Mouse (Mus musculus) E14TG2a.4 (cell line): ENCODE measurements around the gene Dyrk2.

ENCODE experiments used
- H3K27me3 ChIP-seq: 2 replicates; pipeline ENCODE4 v1.6.1; 2014; ENCODE audit warnings: low read length, control low read depth; ENCODE audit not compliant: insufficient read depth
- H3K36me3 ChIP-seq: 2 replicates; pipeline ENCODE4 v1.6.1; 2014; ENCODE audit warnings: low read length, control low read depth; ENCODE audit not compliant: insufficient read depth
- H3K4me1 ChIP-seq: replicated peaks from 2 replicates; pipeline ENCODE4 v1.6.1; 2014; ENCODE audit warnings: low read depth, low read length, control low read depth
- H3K4me3 ChIP-seq: replicated peaks from 2 replicates; pipeline ENCODE4 v1.5.1; 2014; ENCODE audit warnings: mild to moderate bottlenecking, low read length
- H3K9me3 ChIP-seq: 2 replicates; pipeline ENCODE4 v1.6.1; 2014; ENCODE audit warnings: low read length, control low read depth
- CTCF ChIP-seq: conservative IDR thresholded peaks from 2 replicates; pipeline ENCODE4 v1.5.1; 2014; ENCODE audit warnings: low read length
- NANOG ChIP-seq: IDR thresholded peaks from 2 replicates; pipeline ENCODE4 v1.6.1; 2014; ENCODE audit warnings: borderline replicate concordance, low read length, mixed read lengths
- POU5F1 ChIP-seq: IDR thresholded peaks from 2 replicates; pipeline ENCODE4 v1.6.1; 2014; ENCODE audit warnings: low read length, borderline replicate concordance

Dyrk2 gene

DNA sequence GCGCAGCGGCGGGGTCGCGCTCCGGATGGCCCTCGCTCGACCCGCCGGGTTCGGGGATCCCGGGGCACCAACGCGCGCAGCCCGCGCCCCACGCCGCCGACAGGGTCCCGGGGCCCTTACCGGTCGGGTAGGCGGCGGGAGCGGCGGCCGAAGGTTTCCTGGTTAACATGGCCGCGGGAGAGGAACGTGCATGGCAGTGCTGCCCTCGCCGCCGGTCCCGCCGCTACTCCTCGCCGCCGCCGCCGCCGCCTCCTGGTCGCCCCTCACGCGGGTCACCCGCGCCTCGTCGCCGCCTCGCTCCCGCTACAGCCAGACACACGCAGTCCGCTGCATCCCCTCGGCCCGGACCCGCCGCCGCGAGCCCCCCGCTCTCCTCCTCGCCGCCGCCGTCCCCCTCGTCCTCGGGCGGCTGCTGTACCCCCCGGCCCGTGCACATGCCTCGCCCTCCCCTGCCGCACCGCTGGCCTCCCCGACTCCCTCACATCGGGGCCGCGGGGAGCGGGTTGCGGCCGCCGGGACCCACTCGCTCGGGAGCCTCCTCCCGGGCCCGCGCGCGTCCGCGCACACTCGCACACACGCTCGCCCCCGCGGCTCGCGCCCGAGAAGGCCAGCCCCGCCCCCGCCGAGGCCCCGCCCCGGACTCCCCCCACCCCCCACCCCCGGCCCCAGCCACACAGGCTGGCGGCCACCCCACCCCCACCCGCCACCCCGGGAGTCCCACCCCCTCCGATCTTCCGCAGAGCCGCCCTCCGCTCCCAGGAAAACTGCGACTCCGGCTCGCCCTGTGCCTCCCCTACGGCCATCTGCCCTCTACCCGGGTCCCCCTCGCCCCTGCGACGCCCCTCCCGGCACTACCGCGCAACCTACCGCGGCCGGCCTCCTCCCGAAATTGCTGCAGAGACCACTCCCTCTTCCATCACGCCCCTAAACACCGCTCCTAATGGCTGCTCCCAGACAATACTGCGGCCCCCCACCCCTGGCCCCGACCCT, 1.1 kb downstream of the Dyrk2 start:
- TF ChIP-seq NANOG (no peak), CTCF (no peak), POU5F1 (no peak)
- Histone ChIP-seq H3K36me3 (no peaks in the 10 kb centered on the region), H3K27me3 (peaks cover 22% of the 10 kb centered on the region), H3K4me3 (peak overlapping the region; percentile 87), H3K9me3 (peaks cover 11% of the 10 kb centered on the region), H3K4me1 (peaks cover 25% of the 10 kb centered on the region)

- TF ChIP-seq NANOG (no peak), CTCF (no peak), POU5F1 (no peak)
- peaks cover 5% of the 10 kb centered on the region for H3K9me3 ChIP-seq
- H3K27me3 ChIP-seq, result peaks cover 22% of the 10 kb centered on the region
- peak overlapping the region; percentile 87 for H3K4me3 ChIP-seq
- H3K36me3 ChIP-seq, result 0 out of 2 replicates have a peak, but pooled peaks cover 2% of the 10 kb centered on the region
- H3K4me1 ChIP-seq, result peaks cover 25% of the 10 kb centered on the region
Observed at GRCm38 (mm10) chr10:118867896-118868600, 2.0 kb downstream of the Dyrk2 start.

DNA sequence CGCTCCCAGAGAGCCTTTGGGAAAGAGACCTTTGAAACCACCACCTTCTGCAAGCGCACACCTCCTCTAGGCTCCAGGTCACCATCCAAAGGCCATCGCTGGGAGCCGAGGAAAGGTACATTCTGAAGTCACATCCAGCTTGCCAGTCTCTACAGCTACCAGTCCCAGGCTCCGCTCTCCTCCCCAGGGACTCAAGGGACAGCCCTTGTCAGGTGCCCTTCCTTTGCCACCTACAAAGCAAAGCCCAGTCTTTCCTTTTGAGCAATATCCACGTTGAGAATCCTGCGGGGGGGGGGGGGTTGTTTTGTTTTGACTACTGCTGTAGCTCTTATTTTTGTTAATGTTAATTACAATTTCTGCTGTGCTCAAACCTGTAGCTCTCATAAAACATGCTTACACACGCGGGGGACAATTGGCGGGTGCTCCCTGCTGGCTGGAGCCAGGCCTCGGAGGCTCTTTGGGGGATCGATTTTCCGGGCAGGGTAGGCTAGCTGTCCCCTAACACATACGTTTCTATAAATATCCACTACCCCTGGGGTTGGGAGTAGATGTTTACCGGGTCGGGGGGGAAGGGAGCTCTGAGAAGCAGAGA, 2.6 kb downstream of the Dyrk2 start:
- Histone ChIP-seq H3K4me1 (peaks cover 25% of the 10 kb centered on the region), H3K36me3 (peaks cover 6% of the 10 kb centered on the region; the same call in 1 of the 2 replicates)

GRCm38 (mm10) chr10:118864976-118865375, 5.0 kb downstream of the Dyrk2 start:
- TF ChIP-seq POU5F1 (no peak), CTCF (no peak), NANOG (no peak)
- Histone ChIP-seq H3K9me3 (peaks cover 12% of the 10 kb centered on the region), H3K4me1 (peaks cover 14% of the 10 kb centered on the region), H3K4me3 (no peak overlapping the region), H3K27me3 (peaks cover 15% of the 10 kb centered on the region), H3K36me3 (peaks cover 29% of the 10 kb centered on the region)

More for the DNA sequence above, 2.6 kb downstream of the Dyrk2 start:
- TF ChIP-seq CTCF, result no peak
- no peak for TF ChIP-seq POU5F1
- no peak for TF ChIP-seq NANOG
- Histone ChIP-seq H3K27me3 (peaks cover 22% of the 10 kb centered on the region), H3K9me3 (no peaks in the 10 kb centered on the region), H3K4me3 (peak overlapping the region; percentile 87)

- Histone ChIP-seq H3K27me3 (peaks cover 14% of the 10 kb centered on the region), H3K36me3 (peaks cover 42% of the 10 kb centered on the region), H3K9me3 (peaks cover 14% of the 10 kb centered on the region), H3K4me1 (peaks cover 13% of the 10 kb centered on the region), H3K4me3 (no peak overlapping the region)
- TF ChIP-seq POU5F1 (no peak), CTCF (no peak), NANOG (no peak)
Observed at GRCm38 (mm10) chr10:118863611-118864010, 6.4 kb downstream of the Dyrk2 start.

DNA sequence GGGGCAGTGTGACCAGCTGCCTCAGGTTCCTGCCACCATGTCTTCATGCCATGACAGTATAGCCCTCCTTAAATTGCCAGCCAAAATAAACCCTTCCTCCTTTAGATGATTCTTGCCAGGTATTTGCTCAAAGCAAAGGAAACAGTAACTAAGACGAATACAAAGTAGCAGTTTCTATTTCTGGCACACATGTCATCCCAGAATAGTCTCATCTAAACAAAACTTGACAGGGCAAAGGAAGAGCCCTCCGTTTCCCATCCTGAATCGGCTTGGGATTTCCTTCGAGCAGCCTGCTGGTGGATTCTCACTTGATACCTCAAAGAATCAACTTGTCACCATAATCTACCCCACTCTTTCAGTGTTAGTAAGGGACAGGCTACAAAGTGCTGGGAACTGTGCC, 7.8 kb downstream of the Dyrk2 start:
- TF ChIP-seq POU5F1 (no peak), NANOG (no peak), CTCF (no peak)
- Histone ChIP-seq H3K9me3 (peaks cover 14% of the 10 kb centered on the region), H3K27me3 (peaks cover 5% of the 10 kb centered on the region), H3K4me1 (peaks cover 10% of the 10 kb centered on the region), H3K4me3 (no peak overlapping the region), H3K36me3 (peaks cover 47% of the 10 kb centered on the region)

DNA sequence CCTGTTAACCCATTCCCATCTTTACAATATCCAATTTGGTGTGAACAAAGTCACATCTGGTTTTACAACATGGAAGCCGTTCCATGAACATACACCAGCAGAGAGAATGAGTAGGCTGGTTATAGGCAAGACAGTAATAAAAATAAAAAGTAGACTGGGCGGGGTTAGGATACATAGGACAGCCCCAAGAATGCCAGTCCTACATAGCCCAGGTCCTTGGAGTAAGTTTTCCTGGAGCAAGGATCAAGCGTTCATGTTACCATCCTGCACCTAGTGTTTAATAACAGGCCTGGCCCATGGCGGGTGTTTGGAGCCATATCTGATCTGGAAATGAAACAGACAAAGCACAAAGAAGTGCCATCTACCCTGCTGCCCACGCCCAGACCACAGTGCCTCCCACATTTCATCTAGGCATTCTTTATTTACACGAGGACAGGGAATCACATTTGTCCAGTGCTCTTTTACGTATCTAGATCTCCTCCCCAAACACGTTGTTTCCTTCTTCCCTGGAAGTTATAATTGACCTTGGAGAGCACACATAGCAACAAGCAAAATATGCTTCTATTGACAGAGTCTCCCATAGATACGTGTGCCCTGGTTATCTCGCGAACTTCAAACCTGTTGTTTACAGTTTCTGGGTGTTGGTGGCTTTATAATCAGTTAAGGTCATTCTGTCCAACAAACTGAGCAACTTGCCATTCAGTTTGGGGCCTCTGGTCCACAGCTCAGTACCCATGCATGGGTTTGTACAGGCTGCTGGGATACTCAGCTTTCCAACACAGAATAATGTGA, 8.6 kb downstream of the Dyrk2 start:
- TF ChIP-seq CTCF, result no peak
- no peak for TF ChIP-seq POU5F1
- TF ChIP-seq NANOG, result no peak
- Histone ChIP-seq H3K9me3 (peaks cover 14% of the 10 kb centered on the region), H3K4me3 (no peak overlapping the region), H3K4me1 (peaks cover 4% of the 10 kb centered on the region; the same call in 1 of the 2 replicates), H3K36me3 (peaks cover 47% of the 10 kb centered on the region), H3K27me3 (no peaks in the 10 kb centered on the region)

- no peak for TF ChIP-seq NANOG
- TF ChIP-seq POU5F1, result no peak
- TF ChIP-seq CTCF, result no peak
- peak overlapping the region; percentile 61 for H3K4me3 ChIP-seq
- no peaks in the 10 kb centered on the region for H3K27me3 ChIP-seq
- peaks cover 14% of the 10 kb centered on the region for H3K9me3 ChIP-seq
- peaks cover 47% of the 10 kb centered on the region for H3K36me3 ChIP-seq
- H3K4me1 ChIP-seq, result peaks cover 4% of the 10 kb centered on the region; the same call in 1 of the 2 replicates
Observed at GRCm38 (mm10) chr10:118859655-118860054, 10.4 kb downstream of the Dyrk2 start.
